Mouse (Mus musculus) urinary bladder, adult 2 months (tissue): ENCODE measurements around the gene M1ap. TPM values are rescaled to one million over a fixed set of nuclear protein-coding genes. Genes with fewer than 3 reads are reported as not detected.

ENCODE experiments used
- DNase-seq: peaks from one replicate; pipeline ENCODE4 v3.0.0; 2022; ENCODE audit warnings: low spot score
- polyA plus RNA-seq: library from polyadenylated mRNA; depleted of rRNA; stranded (reverse); fragments of >200 nt; gene quantifications from 2 replicates; pipeline ENCODE4 v1.2.3, GENCODE M21; 2012

M1ap gene
- polyA plus RNA-seq, 1 experiment: 0.30 TPM

DNA sequence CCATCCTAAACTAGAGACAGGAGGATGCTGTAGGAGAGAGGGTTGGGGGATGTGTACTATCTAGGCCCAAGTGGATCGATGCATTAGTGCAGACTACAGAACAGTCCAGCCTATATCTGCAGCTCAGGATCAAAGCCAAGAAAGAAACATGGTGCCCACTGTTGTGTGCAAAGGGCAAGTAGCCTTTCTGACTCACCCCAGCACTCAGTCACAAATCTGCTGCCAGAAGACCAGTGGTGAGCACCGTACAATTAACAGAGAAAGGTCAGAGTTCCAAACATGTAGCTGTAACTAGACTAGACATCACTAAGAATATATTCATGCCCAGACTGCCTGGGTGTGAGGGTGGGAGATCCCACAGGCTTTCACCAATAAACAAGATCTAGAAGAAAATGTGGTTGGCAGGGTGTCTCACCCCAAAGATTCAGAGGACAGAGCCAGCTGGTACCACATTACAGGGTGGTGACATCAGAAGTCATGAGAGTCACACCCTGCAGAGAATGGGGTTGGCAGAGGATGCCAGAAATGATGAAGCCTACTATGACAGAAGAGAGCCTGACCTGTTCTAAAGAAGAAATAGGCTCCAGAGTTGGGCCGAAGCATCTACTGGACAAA lies 12.0 kb upstream of the M1ap start:
- no peak for DNase-seq

- no peak for DNase-seq
Observed at GRCm38 (mm10) chr6:82939167-82939912, 7.4 kb upstream of the M1ap start, which contains the start of gene Sema4f. Gene Sema4f, minus strand, starts transcription at chr6:82939769.

DNA sequence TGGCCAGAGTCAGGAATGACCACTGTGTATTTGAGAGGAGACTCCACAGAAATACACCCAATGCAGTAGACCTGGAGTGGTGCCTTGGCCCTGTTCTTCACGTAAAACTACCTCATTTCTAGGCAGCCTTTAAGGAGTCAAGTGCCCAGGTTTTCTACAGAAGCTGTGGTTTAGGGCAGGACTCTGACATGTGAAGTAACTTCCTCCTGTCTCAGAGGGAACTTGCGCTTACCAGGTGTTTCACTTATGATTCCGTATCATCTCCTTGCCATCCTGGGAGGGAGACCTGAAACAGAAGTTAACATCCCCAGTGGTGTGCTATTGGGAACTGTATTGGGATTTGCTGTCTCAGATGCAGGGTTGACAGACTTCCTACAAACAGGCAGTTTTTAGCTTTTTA lies 5.9 kb upstream of the M1ap start:
- no peak for DNase-seq

DNA sequence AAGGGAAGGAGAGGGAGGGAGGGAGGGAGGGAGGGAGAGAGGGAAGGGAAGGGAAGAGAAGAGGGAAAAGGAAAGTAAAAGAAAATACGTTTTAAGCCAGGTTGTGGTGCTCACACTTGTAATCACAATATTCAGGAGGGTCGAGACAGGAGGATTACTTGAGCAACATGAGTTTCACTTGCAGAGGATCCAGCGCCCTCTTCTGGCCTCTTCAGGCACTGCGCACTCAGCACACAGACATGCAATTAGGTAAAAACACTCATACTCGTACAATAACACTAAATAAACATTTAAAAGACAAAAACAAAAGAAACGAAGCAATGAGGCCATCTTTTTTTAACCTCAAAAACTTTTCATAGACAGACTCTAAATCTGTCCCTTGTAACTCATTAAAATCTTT lies 952 bp upstream of the M1ap start:
- DNase-seq: no peak

- no peak for DNase-seq
Observed at GRCm38 (mm10) chr6:82956553-82957251, 10.0 kb downstream of the M1ap start.

GRCm38 (mm10) chr6:82961664-82962063 lies 15.0 kb downstream of the M1ap start:
- no peak for DNase-seq

- DNase-seq: no peak
Observed at GRCm38 (mm10) chr6:82969249-82970084, 22.8 kb downstream of the M1ap start.

GRCm38 (mm10) chr6:82971031-82971430 lies 24.3 kb downstream of the M1ap start:
- no peak for DNase-seq

GRCm38 (mm10) chr6:82987411-82987971 lies 40.8 kb downstream of the M1ap start:
- no peak for DNase-seq

DNA sequence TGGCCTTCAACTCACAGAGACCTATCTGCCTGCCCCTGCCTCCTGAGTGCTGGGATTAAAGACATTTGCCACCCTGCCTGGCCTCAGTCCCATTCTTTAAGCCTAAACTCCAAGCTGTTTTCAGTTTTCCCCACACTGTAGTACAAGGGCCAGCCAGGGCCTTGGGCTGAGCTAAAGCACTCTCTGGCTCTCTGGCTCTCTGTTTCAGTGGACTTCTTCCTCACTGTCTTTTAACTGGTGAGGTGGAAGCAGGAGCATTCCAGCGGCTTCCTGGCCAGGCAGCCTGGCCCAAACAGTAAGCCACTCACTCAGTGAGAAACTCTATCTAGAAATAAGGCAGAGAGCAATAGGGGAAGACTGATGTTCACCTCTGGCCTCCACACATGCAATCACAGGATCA lies 47.0 kb downstream of the M1ap start:
- no peak for DNase-seq

GRCm38 (mm10) chr6:82994372-82994771 lies 47.7 kb downstream of the M1ap start:
- no peak for DNase-seq

DNA sequence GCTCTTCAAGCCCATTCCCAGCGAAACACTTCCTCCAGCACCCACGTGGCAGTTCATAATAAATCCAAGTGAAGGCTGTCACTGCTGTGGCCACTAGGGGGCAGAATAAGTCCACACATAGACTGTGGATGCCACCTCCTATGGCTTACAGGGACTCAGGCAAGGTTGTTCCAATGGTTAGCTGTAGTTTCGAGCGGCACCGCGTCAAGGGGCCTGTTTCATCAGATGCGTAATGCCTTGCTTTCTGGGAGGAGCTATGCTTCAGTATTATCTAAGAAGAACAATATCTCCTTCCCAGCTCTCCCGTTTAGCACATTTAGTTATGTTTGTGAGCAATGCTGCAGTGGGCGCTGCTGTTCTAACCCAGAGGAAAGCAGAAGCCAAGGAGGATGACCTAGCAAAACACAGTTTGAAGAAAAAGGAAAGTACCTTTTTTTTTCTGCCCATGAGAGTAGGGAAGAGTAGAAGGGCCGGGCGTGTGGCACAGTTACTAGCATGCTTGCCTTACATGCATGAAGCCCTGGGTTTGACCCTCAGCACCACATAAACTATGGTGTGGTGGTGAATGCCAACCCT lies 50.1 kb downstream of the M1ap start:
- DNase-seq: peak; percentile 62

DNA sequence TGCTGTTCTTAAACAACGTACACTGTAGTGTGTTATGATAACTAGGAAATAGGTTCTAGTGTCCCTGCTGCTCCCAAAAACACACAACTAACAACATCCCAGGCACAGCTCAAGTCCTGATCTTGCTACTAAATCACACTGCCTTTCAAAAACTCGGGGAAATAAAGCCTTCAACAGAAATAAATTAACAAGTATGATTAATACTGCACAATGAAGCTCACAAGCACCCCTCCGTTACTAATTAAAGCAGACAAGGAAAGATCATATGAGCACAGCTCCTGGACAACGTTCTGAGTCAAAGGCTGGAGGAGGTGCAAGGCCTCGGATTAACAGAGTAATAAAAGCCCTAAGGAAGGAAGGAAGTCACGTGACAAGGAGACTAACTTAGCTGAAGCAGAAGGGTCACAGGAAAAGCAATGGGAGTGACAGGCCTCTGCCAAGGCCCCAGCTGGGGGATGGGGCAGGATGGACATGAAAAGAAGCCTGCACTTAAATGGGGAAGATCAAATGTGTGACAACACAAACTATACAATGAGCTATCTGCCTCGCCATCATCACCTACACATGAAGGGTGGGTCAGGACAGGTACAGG lies 50.9 kb downstream of the M1ap start:
- no peak for DNase-seq

GRCm38 (mm10) chr6:82998326-82998725 lies 51.6 kb downstream of the M1ap start:
- DNase-seq: no peak

DNA sequence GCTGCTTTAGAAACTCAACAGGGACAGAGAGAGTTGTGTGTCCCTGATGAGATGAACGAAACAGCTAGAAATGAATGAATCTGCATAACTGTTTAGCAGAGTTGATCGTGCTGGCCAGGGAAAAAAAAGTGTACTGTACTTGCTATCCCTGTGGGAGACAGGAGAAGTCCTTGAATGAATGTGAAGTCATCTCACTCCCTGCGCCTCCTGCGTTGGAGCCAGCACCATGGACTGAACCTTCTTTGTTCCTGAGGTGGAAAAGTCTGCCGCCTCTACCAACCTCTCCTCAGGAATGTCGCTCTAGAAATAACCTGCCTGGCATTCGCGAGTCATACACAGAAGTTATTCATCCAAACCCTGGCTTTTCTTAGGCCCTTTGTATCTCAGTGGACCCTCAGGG lies 53.3 kb downstream of the M1ap start:
- no peak for DNase-seq

DNA sequence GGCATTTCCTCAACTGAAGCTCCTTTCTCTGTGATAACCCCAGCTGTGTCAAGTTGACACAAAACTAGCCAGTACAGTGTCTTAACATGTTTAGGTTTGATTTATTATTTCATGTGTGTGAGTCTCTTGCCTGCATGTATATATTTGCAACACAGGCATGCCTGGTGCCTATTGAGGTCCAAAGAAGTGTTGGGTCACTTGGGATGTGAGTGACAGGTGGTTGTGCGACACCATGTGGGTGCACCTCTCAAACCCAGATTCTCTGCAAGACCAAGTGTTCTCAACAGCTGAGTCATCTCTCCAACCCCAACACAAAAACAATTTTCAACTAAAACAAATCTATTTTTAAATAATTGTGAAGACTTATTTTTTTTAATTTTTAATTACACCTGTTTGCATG lies 56.4 kb downstream of the M1ap start:
- no peak for DNase-seq

DNA sequence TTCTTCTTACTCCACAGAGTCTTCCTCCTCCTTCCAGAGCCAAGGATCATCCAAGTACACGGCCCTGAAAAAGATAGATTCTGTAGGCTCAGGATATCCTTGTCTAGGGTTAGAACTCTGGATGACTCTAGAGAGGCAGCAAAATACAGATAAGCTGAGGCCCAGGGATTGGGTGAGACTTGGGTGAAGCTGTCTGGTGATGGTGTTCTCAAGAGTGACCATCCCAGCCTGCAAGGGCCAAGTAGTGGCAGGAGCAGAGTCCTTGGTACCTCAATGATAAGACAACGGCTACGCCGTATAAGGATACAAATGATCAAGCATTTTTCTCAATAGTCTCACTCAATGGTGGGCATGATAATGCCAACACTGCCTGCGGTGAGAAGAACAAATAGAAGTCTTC lies 57.1 kb downstream of the M1ap start:
- DNase-seq: no peak

- DNase-seq: no peak
Observed at GRCm38 (mm10) chr6:83004309-83004708, 57.6 kb downstream of the M1ap start.

GRCm38 (mm10) chr6:83004872-83005271 lies 58.2 kb downstream of the M1ap start:
- DNase-seq: no peak

GRCm38 (mm10) chr6:83005444-83006011 lies 58.8 kb downstream of the M1ap start:
- DNase-seq: no peak

- no peak for DNase-seq
Observed at GRCm38 (mm10) chr6:83006114-83006513, 59.4 kb downstream of the M1ap start.
